Mouse (Mus musculus) liver, postnatal 0 days (tissue): ENCODE data around the gene Tmem120b.

Experiments used
- CTCF ChIP-seq: sonication (generic); IDR thresholded peaks from 2 replicates; pipeline ENCODE4 v1.5.1; 2016; ENCODE audit warnings: antibody characterized with exemption, low read depth
- EP300 ChIP-seq: IDR thresholded peaks from 2 replicates; pipeline ENCODE4 v1.6.1; 2016; ENCODE audit warnings: antibody characterized with exemption, low read depth, mild to moderate bottlenecking

GRCm38 (mm10) chr5:123093077-123093633, 24.9 kb downstream of the Tmem120b start:
- no peak for TF ChIP-seq CTCF
- TF ChIP-seq EP300: peak; percentile 91
